Mouse (Mus musculus) liver, postnatal 0 days (tissue): ENCODE data around the gene Dach2.

Source experiments
- CTCF ChIP-seq: sonication (generic); IDR thresholded peaks from 2 replicates; pipeline ENCODE4 v1.5.1; 2016; ENCODE audit warnings: antibody characterized with exemption, low read depth
- EP300 ChIP-seq: IDR thresholded peaks from 2 replicates; pipeline ENCODE4 v1.6.1; 2016; ENCODE audit warnings: antibody characterized with exemption, low read depth, mild to moderate bottlenecking

DNA sequence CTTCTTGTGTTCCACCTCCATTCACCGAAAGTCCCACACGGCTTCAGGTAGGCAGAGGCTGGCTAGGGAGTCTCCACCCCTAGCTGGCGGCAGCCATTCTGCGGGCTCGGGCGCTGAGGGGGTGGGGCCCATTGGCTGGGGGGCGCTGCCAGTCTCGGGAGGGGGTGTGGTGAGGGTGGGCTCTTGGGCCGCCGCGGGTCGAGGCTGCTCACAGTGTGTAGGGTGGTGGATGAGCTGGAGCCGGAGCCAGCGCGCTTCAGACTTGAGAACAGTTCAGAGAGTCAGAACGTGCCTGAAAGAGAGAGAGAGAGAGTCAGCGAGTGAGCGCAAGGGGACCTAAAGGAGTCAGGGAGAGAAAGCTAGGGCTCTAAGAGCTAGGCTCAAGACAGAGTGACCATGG, 721 bp downstream of the Dach2 start:
- TF ChIP-seq CTCF (no peak), EP300 (no peak)
